Mouse (Mus musculus): ENCODE results near the gene Lcp2.

The Lcp2 gene

DNA sequence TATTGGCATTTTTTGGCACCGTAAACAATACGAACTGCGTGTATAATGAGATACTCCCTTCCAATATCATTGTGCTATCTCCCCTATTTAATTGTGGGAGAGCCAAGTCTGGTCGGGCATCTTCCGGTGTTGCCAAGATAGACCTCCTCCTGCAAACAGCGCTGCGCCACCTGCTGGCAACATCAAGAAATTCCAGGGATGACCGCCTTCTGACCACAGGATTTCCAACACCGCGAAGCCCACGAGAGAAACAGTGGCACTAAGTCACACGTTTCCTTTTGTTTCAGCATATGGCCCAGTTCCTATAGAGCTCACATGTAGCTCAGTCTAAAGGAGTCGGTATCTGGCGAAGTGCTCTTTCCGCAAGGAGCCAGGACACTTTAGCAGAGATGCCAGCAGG lies 27.1 kb downstream of the Lcp2 start:
- CTCF ChIA-PET = interaction anchor here in 1 of 4 experiments (0.7 kb wide), 1 partner anchor 57 kb away, joined by 5 read pairs; no protein-coding TSS in a partner anchor
- POLR2A ChIA-PET = no interaction called here

DNA sequence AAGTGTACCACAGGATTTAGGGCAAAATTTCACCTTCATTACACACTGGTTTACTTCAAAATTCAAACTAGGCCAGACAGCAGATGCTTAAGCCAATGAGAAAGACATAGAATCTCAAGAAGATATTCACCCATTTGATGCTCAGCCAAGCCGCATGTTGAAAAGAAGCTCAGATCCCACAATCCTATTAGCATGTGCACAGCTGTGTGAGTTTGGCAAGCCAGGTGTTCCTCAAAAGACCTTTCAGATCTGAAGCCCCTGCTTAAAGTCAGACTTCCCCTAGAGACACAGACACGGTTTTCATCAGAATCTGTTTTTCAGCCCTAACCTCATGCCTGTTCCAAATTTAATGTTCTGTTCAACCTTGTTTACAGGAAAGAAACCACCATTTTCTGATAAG lies 31.1 kb downstream of the Lcp2 start:
- ChIA-PET POLR2A (no interaction called here), CTCF (no interaction called here)

GRCm38 (mm10) chr11:34078581-34078980 lies 31.9 kb downstream of the Lcp2 start:
- ChIA-PET CTCF (interaction anchor here in 1 of 4 experiments (0.8 kb wide), 1 partner anchor 44 kb away, joined by 3 read pairs; no protein-coding TSS in a partner anchor), POLR2A (no interaction called here)

DNA sequence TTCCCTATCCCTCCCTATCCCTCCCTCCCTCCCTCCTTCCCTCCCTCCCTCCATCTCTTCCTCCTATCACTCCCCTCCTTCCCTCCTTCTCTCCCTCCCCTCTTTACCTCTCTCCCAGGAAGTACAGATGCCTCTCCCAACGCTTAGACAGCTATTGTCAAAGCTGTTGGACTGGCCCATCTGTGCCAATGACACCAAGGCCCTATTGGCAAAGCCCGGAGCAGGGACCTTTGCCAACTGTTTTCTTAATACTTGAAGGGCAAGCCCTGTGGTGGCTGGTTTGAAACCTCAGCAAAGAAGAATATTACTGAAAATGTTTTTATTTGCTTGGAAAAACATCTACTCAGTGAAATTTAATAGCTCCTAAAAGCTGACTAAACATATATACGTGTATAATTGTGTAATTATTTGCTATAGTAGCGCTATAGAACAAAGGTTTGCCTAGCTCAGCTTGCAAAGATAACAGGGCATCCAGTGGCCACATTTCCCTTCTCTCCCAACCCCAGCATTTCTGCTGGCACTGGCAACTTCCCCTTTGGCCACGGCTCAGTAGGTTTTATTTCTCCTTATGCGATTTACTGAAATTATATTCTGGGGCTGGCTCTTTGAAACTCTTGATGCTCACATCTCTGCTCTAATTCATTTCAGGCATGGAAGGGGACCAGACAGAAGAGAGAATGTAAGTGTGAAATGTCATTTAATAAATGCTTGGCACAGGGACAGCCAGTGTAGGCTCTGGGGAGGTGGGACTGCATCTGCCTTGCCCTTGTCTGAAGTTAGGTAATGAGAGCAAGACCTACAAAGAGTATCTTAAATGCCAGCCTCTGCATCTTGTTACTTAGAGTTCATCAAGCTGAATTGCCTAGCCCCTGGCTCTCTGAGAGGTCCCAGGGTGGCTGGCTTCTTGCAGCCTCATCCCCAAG lies 33.1 kb downstream of the Lcp2 start:
- CTCF ChIA-PET = interaction anchor here in 2 of 4 experiments (0.6 to 0.8 kb wide), 2 partner anchors 43 to 206 kb away, joined by 3 to 4 read pairs; no protein-coding TSS in a partner anchor
- POLR2A ChIA-PET = no interaction called here

- POLR2A ChIA-PET = interaction anchor here in 1 of 4 experiments (0.6 kb wide), 1 partner anchor 170 kb away, joined by 3 read pairs; no protein-coding TSS in a partner anchor
- CTCF ChIA-PET = no interaction called here
These were observed 37.1 kb downstream of the Lcp2 start for GRCm38 (mm10) chr11:34083795-34084194.

DNA sequence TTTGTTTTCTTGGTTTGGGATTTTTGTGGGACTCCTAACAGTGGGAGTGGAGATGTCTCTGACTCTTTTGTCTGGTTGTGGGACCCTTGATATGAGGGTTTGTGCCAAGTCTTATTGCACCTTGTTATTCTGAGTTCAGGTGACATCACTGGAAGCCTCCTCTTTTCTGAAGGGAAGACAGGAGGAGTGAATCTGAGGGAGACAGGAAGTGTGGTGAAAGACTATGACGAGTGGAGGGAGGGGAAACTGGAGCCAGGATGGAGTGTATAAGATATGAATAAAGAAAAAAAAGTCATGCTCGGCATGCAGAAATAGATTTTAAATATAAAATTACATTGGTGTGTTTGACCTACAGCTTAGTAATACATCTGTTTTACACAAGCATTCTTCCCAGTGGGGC lies 37.9 kb downstream of the Lcp2 start:
- ChIA-PET POLR2A (no interaction called here), CTCF (interaction anchor here in 1 of 4 experiments (0.6 kb wide), 1 partner anchor 150 kb away, joined by 3 read pairs; no protein-coding TSS in a partner anchor)

- CTCF ChIA-PET = no interaction called here
- POLR2A ChIA-PET = no interaction called here
These were observed 39.5 kb downstream of the Lcp2 start for GRCm38 (mm10) chr11:34086164-34086751.

DNA sequence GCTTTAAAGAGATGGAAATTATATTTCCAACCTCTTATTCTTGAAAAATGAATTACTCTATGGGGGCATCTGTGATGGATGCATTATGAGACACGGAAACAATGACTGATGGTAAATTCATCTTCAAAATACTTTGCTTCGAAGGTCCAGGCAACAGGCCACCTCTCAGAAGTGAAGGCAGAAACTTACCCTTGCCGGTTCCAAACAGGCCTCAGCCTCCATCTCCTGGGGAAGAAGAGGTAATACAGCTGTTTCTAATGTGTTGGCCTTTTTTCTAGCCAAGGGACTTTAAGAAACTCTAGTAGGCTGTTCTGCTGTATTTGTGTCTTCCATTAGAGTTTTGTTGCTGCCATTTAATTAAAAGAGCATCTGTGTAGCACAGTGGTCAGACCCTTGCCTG lies 40.3 kb downstream of the Lcp2 start:
- ChIA-PET CTCF (no interaction called here), POLR2A (interaction anchor here in 1 of 4 experiments (0.6 to 1.1 kb wide), 2 partner anchors 135 to 808 kb away, joined by 3 read pairs; no protein-coding TSS in a partner anchor)

DNA sequence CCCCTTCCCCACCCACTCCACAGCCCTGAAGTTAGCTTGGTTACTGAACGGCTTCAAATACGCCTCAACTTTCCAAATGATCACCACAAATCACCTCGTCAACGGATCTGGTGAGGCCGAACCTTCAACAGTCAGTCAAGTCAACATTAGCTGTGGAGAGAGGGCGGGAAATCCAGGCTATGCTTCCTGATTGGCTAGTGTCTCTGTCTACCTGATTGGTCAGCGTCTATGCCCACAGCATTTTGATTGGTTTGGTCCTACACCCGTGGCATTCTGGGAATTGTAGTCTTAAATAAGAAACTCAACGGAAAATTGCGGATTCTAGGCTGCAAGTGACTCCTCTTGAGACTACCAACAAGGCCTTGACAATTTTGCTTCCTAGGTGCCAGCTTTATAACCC lies 51.7 kb downstream of the Lcp2 start, which contains the start of gene 4930469K13Rik:
Gene 4930469K13Rik, minus strand, starts transcription at position 133 of the 400 bp plus-strand sequence.
- POLR2A ChIA-PET = no interaction called here
- CTCF ChIA-PET = no interaction called here

DNA sequence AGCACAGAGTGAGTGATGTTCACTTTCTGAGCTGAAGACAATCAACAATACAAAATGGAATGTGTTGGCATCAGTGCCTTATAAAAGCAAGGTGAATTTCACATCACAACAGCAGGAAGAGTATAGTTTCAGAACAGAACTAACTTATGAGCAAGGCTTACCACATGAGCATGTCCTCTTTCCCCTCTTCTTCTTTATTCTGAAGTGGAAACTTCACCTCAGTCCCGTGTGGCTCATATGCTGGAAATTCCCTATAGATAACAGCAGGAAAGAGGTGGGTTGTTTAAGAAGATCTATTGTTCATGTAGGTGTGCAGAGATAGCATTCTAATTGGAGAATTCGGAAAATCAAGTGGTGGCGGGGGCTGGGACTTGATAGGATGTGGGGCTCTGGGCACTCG lies 55.1 kb downstream of the Lcp2 start:
- CTCF ChIA-PET = no interaction called here
- POLR2A ChIA-PET = no interaction called here

- ChIA-PET POLR2A (no interaction called here), CTCF (no interaction called here)
These were observed 58.2 kb downstream of the Lcp2 start for GRCm38 (mm10) chr11:34104919-34105318.

DNA sequence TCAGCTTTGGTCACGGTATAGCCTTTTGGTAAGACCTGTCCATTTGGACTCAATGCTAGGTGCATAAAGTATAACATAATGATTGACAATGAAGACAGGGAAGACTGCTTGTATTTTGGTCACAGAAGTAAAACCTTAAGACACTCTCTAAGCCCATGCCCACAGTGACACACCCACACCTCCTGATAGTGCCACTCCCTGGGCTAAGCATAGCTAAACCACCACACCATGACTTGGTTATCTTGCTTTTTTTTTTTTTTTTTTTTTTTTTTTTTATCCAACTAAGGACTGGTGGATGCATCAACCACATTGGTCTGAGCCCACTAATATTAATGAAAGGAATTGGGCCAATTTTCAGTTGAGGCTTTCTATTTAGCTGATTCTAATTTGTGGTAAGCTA lies 62.5 kb downstream of the Lcp2 start:
- POLR2A ChIA-PET = no interaction called here
- CTCF ChIA-PET = interaction anchor here in 1 of 4 experiments (0.6 kb wide), 1 partner anchor 40 kb away, joined by 6 read pairs; no protein-coding TSS in a partner anchor

DNA sequence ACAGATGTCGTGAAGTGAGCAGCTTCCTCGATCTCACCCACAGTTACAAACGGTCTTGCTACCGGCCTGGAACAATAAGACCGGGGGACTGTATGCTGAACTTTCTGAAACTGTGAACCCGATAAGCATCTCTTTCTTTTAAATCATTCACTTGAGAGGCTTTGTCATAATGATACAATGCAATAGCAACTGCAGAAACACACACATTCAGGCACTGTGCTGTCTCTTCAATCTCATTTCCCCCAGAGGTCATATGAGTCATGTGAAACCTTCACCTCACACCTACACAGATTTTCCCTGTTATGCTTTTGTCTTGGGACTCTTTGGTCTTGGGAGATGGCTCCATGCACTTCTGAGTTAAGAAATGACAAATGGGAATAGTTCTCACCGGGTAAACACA lies 65.2 kb downstream of the Lcp2 start:
- ChIA-PET POLR2A (interaction anchor here in 1 of 4 experiments (0.5 kb wide), 1 partner anchor 615 kb away, joined by 4 read pairs; no protein-coding TSS in a partner anchor), CTCF (interaction anchor here in 2 of 4 experiments (1.8 to 1.9 kb wide), 2 partner anchors 11 to 103 kb away, joined by 4 to 5 read pairs; no protein-coding TSS in a partner anchor)

GRCm38 (mm10) chr11:34112781-34113380 lies 66.2 kb downstream of the Lcp2 start:
- POLR2A ChIA-PET = interaction anchor here in 3 of 4 experiments (0.5 to 1.3 kb wide), 8 partner anchors 10 to 1915 kb away, joined by 3 to 4 read pairs (median 3); no protein-coding TSS in a partner anchor
- CTCF ChIA-PET = interaction anchor here (0.6 to 1.8 kb wide), 6 partner anchors 10 to 124 kb away, joined by 3 to 10 read pairs (median 6); no protein-coding TSS in a partner anchor

GRCm38 (mm10) chr11:34113760-34114159 lies 67.0 kb downstream of the Lcp2 start:
- CTCF ChIA-PET = interaction anchor here in 3 of 4 experiments (0.5 to 1.8 kb wide), 3 partner anchors 9 to 35 kb away, joined by 3 to 10 read pairs (median 8); no protein-coding TSS in a partner anchor
- POLR2A ChIA-PET = interaction anchor here in 2 of 4 experiments (0.5 to 1.3 kb wide), 4 partner anchors 38 to 563 kb away, joined by 3 to 9 read pairs (median 3); no protein-coding TSS in a partner anchor

- ChIA-PET POLR2A (interaction anchor here in 1 of 4 experiments (0.6 kb wide), 1 partner anchor 85 kb away, joined by 3 read pairs; no protein-coding TSS in a partner anchor), CTCF (interaction anchor here in 1 of 4 experiments (0.9 kb wide), 1 partner anchor 1072 kb away, joined by 11 read pairs; no protein-coding TSS in a partner anchor)
These were observed 69.9 kb downstream of the Lcp2 start for GRCm38 (mm10) chr11:34116572-34117135.

DNA sequence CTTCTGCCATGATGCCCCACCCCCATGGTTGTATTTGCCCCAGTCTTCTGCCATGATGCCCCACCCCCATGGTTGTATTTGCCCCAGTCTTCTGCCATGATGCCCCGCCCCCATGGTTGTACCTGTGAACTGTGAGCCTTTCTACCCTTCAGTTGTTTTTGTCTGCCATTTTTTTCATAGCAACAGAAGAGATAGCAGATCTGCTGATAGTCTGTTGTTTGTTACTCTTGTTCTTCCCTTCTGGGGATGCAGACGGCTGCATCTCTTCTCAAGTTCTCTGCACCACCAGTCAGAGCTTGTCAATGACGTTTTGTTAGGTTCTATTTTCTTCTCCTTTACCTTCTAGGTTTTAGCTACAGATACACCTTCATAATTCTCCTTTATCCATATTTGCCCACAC lies 70.9 kb downstream of the Lcp2 start:
- ChIA-PET CTCF (interaction anchor here in 1 of 4 experiments (0.8 kb wide), 1 partner anchor 32 kb away, joined by 4 read pairs; no protein-coding TSS in a partner anchor), POLR2A (no interaction called here)

GRCm38 (mm10) chr11:34118319-34118718 lies 71.6 kb downstream of the Lcp2 start:
- CTCF ChIA-PET = interaction anchor here in 1 of 4 experiments (0.8 kb wide), 1 partner anchor 31 kb away, joined by 4 read pairs; no protein-coding TSS in a partner anchor

More at GRCm38 (mm10) chr11:34118319-34118718, 71.6 kb downstream of the Lcp2 start:
- POLR2A ChIA-PET = no interaction called here

Data from embryonic stem cell, embryonic (primary cell).